Mouse (Mus musculus): ENCODE results near the gene Syngr1. TPM values are rescaled to one million over a fixed set of nuclear protein-coding genes. Genes with fewer than 3 reads are reported as not detected.
A peak's percentile ranks its signal among the peaks of the same experiment; 100 is the strongest.

Syngr1 gene
- 0.95 and 1.1 TPM in 2 replicates for polyA plus RNA-seq (2011; ENCODE audit: insufficient read length, low read depth, missing spikeins)

DNA sequence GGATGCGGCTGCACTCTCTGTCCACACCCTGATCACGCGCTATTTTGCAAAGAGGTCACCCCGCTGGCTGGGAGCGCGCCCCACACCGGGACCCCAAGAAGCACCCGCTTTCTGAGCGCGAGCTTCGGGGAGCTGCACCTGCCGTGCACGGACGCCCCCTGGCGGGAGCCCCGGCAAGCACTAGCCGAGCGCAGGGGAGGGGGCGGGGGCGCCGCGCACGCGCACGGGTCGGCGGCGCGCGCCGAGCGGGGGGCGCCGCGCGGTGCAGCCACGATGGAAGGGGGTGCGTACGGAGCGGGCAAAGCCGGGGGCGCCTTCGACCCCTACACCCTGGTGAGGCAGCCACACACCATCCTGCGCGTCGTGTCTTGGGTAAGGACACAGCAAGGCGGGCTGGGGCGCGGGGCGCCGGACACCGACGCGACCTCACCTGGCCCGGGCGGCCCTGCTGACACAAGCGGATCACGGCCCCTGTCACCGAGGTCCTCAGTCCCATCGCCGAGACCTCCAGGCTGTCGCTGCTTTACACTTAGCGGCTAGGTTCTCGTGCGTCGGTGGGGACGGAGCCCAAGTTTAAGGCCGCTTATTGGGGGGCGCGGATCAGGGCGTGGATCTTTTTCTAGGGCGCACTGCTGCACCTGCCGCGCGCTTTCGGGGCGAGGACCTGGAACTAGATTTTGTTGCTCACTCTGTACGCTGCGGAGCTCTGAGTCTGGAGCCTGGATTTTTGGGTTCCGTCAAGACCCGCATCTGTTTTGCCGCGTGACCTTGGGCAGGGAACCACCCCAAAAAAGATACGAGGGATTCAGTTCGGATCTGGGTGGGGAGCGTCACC is at the start of gene Syngr1, which contains the start of gene Rpl3:
Syngr1 (plus strand) TSS at position 214 of the 835 bp plus-strand sequence.
Rpl3 (minus strand) TSS at position 748 of the 835 bp plus-strand sequence.
- Histone ChIP-seq H3K4me1 (ENCODE audit: control insufficient read depth, insufficient read depth, low read length) (no peaks in the 10 kb centered on the region; the same call in 1 of the 2 replicates), H3K27ac (ENCODE audit: insufficient read depth, low read length) (no peak within 1 kb of the TSS), H3K4me3 (ENCODE audit: insufficient read depth, low read length) (peak within 1 kb of the TSS; percentile 44)
- TF ChIP-seq POLR2A (IDR thresholded peaks at IDR 0.05; ENCODE audit: low read depth, low read length) (no peak), CTCF (IDR thresholded peaks at IDR 0.05; ENCODE audit: borderline replicate concordance, insufficient read depth, low read length) (peak; percentile 45)

DNA sequence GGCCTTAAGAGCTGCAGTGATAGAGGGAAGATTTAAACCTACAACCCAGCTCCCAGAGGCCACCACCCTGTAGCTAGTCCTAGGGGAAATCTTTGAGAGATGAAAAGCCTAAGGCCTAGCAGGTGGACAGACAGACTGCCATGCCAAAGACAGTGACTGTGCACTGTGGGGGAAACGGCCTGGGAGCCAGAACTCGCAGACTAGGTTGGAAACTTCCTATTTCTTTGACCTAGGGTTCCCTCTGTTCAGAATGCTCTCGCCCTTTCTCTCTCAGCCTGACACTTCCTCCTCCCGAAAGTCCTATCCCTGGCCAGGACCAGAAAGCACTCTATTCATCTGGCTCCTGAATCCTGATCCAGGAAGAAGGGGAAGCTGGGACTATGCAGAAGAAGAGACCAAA is 49.0 kb upstream of the Syngr1 start:
- no peak overlapping the region for H3K27ac ChIP-seq (ENCODE audit: insufficient read depth, low read length)
- TF ChIP-seq POLR2A (IDR thresholded peaks at IDR 0.05; ENCODE audit: low read depth, low read length): no peak
- TF ChIP-seq CTCF (IDR thresholded peaks at IDR 0.05; ENCODE audit: borderline replicate concordance, insufficient read depth, low read length): no peak
- no peak overlapping the region for H3K4me3 ChIP-seq (ENCODE audit: insufficient read depth, low read length)
- H3K4me1 ChIP-seq (ENCODE audit: control insufficient read depth, insufficient read depth, low read length): no peaks in the 10 kb centered on the region

DNA sequence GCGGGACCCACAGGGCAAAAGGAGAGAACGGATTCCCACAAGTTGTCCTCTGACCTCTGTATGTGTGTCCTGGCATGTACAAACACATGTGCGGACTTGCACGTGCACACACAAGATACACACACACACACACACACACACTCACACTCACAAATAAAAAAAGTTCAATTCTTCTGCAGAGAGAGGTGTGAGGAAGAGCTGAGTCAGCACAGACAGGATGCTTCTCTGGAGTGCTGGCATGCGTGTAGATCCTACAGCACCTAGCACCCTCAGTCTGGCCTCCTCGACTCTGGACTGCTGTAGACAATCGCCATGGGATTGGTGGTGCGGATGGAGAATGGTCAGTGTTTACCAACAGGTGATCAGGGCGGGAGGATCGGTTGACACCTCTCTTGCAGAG is 46.9 kb upstream of the Syngr1 start:
- Histone ChIP-seq H3K27ac (ENCODE audit: insufficient read depth, low read length) (no peak overlapping the region), H3K4me3 (ENCODE audit: insufficient read depth, low read length) (no peak overlapping the region), H3K4me1 (ENCODE audit: control insufficient read depth, insufficient read depth, low read length) (no peaks in the 10 kb centered on the region)
- TF ChIP-seq POLR2A (IDR thresholded peaks at IDR 0.05; ENCODE audit: low read depth, low read length) (no peak), CTCF (IDR thresholded peaks at IDR 0.05; ENCODE audit: borderline replicate concordance, insufficient read depth, low read length) (no peak)

DNA sequence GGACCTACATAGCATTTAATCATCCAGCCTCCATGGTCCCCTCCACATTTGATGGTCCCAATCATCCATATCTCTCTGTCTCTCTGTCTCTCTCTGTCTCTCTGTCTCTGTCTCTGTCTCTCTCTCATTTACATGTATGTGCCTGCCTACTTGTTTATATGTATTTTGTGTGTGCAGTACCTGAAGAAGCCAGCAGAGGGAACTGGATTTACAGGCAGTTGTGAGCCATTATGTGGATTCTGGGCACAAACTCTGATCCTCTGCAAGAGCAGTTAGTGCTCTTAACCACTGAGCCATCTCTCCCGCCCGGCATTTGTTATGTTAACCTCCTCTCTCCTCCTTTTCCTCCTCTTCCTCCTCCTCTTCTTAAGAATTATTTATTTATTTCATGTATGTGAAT is 45.4 kb upstream of the Syngr1 start:
- Histone ChIP-seq H3K4me1 (ENCODE audit: control insufficient read depth, insufficient read depth, low read length) (no peaks in the 10 kb centered on the region), H3K27ac (ENCODE audit: insufficient read depth, low read length) (no peak overlapping the region), H3K4me3 (ENCODE audit: insufficient read depth, low read length) (no peak overlapping the region)
- TF ChIP-seq CTCF (IDR thresholded peaks at IDR 0.05; ENCODE audit: borderline replicate concordance, insufficient read depth, low read length) (no peak), POLR2A (IDR thresholded peaks at IDR 0.05; ENCODE audit: low read depth, low read length) (no peak)

DNA sequence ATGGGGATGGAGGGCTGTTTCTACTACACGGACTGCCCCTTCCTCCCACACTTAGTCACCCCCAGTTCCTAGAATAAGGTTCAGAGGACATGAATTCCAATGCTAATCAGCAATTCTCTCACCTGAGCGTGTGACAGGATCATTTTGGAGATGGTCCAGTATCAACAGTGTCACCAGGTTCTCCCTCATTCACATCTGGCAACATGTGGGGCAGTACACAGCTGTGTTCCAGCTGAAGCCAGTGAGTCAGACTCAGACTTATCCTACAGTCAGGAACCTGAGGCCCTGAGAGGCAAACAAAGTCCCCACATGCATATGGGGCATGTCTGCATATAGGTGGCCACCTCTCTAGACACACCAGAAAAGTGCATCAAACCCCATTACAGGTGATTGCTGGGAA is 43.9 kb upstream of the Syngr1 start:
- H3K4me3 ChIP-seq (ENCODE audit: insufficient read depth, low read length): no peak overlapping the region
- no peaks in the 10 kb centered on the region for H3K4me1 ChIP-seq (ENCODE audit: control insufficient read depth, insufficient read depth, low read length)
- H3K27ac ChIP-seq (ENCODE audit: insufficient read depth, low read length): no peak overlapping the region
- TF ChIP-seq POLR2A (IDR thresholded peaks at IDR 0.05; ENCODE audit: low read depth, low read length) (no peak), CTCF (IDR thresholded peaks at IDR 0.05; ENCODE audit: borderline replicate concordance, insufficient read depth, low read length) (no peak)

DNA sequence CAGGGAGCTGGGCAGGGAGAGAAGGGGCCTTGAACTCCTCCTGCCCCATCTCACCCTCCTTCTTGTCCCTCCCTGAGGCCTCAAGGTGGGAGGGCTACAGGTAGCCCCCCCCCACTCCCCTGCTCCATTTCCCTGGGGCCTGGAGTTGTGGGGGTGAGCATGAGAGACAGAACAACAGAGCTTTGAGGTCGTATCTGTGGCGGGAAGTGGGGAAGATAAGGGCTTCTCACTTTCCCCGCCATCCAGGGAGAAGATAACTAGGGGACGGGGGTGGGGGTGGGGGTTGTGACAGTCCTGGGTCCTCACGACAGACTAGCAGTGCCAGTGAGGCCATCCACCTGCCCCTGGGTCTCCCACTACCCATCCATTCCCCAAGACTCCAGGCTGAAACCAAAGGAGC is 43.2 kb upstream of the Syngr1 start:
- TF ChIP-seq CTCF (IDR thresholded peaks at IDR 0.05; ENCODE audit: borderline replicate concordance, insufficient read depth, low read length) (no peak), POLR2A (IDR thresholded peaks at IDR 0.05; ENCODE audit: low read depth, low read length) (no peak)
- Histone ChIP-seq H3K27ac (ENCODE audit: insufficient read depth, low read length) (no peak overlapping the region), H3K4me1 (ENCODE audit: control insufficient read depth, insufficient read depth, low read length) (no peaks in the 10 kb centered on the region), H3K4me3 (ENCODE audit: insufficient read depth, low read length) (no peak overlapping the region)

DNA sequence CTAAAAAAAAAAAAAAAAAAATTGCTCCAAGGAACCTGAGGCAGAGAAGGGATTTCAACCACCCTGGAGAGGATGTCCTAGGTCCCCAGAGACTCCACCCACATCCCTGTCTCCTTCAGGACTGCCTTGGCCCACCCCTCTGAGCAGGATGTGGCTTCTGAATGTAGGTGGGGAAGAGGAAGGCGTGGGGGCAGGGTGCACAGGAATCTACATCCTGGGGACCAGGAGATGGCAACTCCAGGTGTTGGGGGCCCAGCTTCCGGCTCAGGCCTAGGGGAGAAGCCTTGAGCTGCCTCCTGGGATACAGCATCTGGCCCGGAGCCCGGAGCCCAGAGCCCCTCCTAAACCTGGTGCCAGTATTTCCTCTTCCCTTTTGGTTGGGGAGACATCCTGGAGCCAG is 41.0 kb upstream of the Syngr1 start:
- no peak for TF ChIP-seq POLR2A (IDR thresholded peaks at IDR 0.05; ENCODE audit: low read depth, low read length)
- no peak for TF ChIP-seq CTCF (IDR thresholded peaks at IDR 0.05; ENCODE audit: borderline replicate concordance, insufficient read depth, low read length)
- no peak overlapping the region for H3K27ac ChIP-seq (ENCODE audit: insufficient read depth, low read length)
- H3K4me3 ChIP-seq (ENCODE audit: insufficient read depth, low read length): no peak overlapping the region
- H3K4me1 ChIP-seq (ENCODE audit: control insufficient read depth, insufficient read depth, low read length): peaks cover 2% of the 10 kb centered on the region; the same call in 1 of the 2 replicates

DNA sequence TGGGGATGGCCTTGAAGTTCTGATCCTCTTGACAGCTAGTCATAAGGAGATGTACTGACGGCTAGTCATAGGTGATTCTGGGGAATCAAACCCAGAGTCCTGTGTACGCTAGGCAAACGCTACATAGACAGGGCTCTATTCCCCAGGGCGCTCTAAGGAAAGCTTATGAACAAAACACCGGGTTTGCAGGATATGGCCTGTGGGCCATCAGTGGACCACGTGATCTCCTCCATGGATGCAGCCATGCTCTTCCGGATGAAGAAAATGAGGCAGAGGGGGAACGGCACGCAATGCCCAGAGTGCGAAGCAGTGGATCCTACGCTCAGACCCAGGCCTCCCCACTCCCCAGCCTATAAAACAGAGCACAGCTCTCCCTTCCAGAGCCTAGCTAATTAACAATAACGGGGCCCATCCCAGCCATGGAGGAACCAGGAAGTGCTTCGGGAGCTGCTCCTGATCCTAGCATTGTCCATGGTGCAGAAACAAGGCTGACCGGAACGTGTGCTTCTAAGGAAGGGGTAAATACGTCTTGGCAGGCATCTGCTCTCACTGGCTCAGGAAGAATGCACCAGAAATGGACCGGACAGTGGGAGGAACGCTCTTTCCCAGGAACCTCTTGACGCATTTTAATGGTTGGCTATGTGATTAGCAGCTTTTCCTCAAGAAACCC is 39.9 kb upstream of the Syngr1 start:
- Histone ChIP-seq H3K4me3 (ENCODE audit: insufficient read depth, low read length) (no peak overlapping the region), H3K27ac (ENCODE audit: insufficient read depth, low read length) (no peak overlapping the region), H3K4me1 (ENCODE audit: control insufficient read depth, insufficient read depth, low read length) (peaks cover 2% of the 10 kb centered on the region; the same call in 1 of the 2 replicates)
- TF ChIP-seq CTCF (IDR thresholded peaks at IDR 0.05; ENCODE audit: borderline replicate concordance, insufficient read depth, low read length) (no peak), POLR2A (IDR thresholded peaks at IDR 0.05; ENCODE audit: low read depth, low read length) (no peak)

DNA sequence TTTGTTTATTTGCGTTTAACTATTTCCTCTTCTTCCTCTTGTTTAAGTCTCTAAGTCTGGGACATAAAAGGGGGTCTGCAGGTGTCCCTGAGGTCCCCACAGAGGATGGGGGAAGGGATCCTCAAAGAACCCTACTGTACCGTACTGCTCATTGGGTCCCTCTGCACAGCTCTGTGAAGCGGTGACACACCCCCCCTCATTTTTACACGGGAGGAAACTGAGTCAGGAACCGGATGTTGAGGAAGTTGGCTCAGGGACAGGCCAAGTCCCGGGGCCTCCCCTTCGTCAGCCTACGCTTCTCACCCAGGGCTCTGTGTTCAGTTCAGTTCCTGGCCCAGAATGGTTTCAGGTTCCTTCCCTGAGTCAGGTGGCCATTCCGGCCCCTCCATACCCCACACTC is 39.4 kb upstream of the Syngr1 start:
- TF ChIP-seq CTCF (IDR thresholded peaks at IDR 0.05; ENCODE audit: borderline replicate concordance, insufficient read depth, low read length) (no peak), POLR2A (IDR thresholded peaks at IDR 0.05; ENCODE audit: low read depth, low read length) (no peak)
- Histone ChIP-seq H3K4me3 (ENCODE audit: insufficient read depth, low read length) (no peak overlapping the region), H3K4me1 (ENCODE audit: control insufficient read depth, insufficient read depth, low read length) (peaks cover 2% of the 10 kb centered on the region; the same call in 1 of the 2 replicates), H3K27ac (ENCODE audit: insufficient read depth, low read length) (no peak overlapping the region)

All from embryonic fibroblast, embryonic 13.5 days (primary cell).